Mouse (Mus musculus): Measurements from ENCODE around the gene Pias3.
"Not testable (repeated sequence)": the region's sequence is repeated elsewhere in the genome, so short reads cannot be mapped to it uniquely, and the experiment has no call there.

Gene Pias3

GRCm38 (mm10) chr3:96696198-96696765, at the start of gene Pias3:
Gene Pias3 (plus strand): TSS chr3:96696384.
- peak; percentile 91 to 95 for DNase-seq (ENCODE audit: inconsistent age in 2 of 2, low spot score in 1 of 2)

GRCm38 (mm10) chr3:96647365-96647764, 48.8 kb upstream of the Pias3 start:
- no peak for DNase-seq (ENCODE audit: inconsistent age in 2 of 2, low spot score in 1 of 2)

GRCm38 (mm10) chr3:96660901-96661300, 35.3 kb upstream of the Pias3 start:
- DNase-seq (ENCODE audit: inconsistent age in 2 of 2, low spot score in 1 of 2): no peak

- DNase-seq (ENCODE audit: inconsistent age in 2 of 2, low spot score in 1 of 2): peak in 1 of 2 experiments; percentile 35
Measured at GRCm38 (mm10) chr3:96662731-96663316, 33.4 kb upstream of the Pias3 start.

- peak; percentile 78 to 95 for DNase-seq (ENCODE audit: inconsistent age in 2 of 2, low spot score in 1 of 2)
Measured at GRCm38 (mm10) chr3:96663432-96664239, 32.5 kb upstream of the Pias3 start.

GRCm38 (mm10) chr3:96665732-96666363, 30.3 kb upstream of the Pias3 start:
- DNase-seq (ENCODE audit: inconsistent age in 2 of 2, low spot score in 1 of 2): not testable (repeated sequence)

GRCm38 (mm10) chr3:96666916-96667315, 29.3 kb upstream of the Pias3 start:
- no peak for DNase-seq (ENCODE audit: inconsistent age in 2 of 2, low spot score in 1 of 2)

GRCm38 (mm10) chr3:96667316-96667715, 28.9 kb upstream of the Pias3 start:
- peak; percentile 34 to 80 for DNase-seq (ENCODE audit: inconsistent age in 2 of 2, low spot score in 1 of 2)

- DNase-seq (ENCODE audit: inconsistent age in 2 of 2, low spot score in 1 of 2): no peak
Measured at GRCm38 (mm10) chr3:96668424-96669067, 27.6 kb upstream of the Pias3 start.

GRCm38 (mm10) chr3:96669727-96670468, 26.3 kb upstream of the Pias3 start, which contains the start of gene Ankrd35:
Gene Ankrd35 (plus strand): TSS chr3:96670131.
- peak; percentile 81 to 93 for DNase-seq (ENCODE audit: inconsistent age in 2 of 2, low spot score in 1 of 2)

- no peak for DNase-seq (ENCODE audit: inconsistent age in 2 of 2, low spot score in 1 of 2)
Measured at GRCm38 (mm10) chr3:96671519-96671918, 24.7 kb upstream of the Pias3 start.

GRCm38 (mm10) chr3:96673514-96673913, 22.7 kb upstream of the Pias3 start:
- peak in 1 of 2 experiments; percentile 55 for DNase-seq (ENCODE audit: inconsistent age in 2 of 2, low spot score in 1 of 2)

- DNase-seq (ENCODE audit: inconsistent age in 2 of 2, low spot score in 1 of 2): peak in 1 of 2 experiments; percentile 35
Measured at GRCm38 (mm10) chr3:96674442-96674841, 21.7 kb upstream of the Pias3 start.

GRCm38 (mm10) chr3:96675171-96675570, 21.0 kb upstream of the Pias3 start:
- DNase-seq (ENCODE audit: inconsistent age in 2 of 2, low spot score in 1 of 2): no peak

- no peak for DNase-seq (ENCODE audit: inconsistent age in 2 of 2, low spot score in 1 of 2)
Measured at GRCm38 (mm10) chr3:96675690-96676089, 20.5 kb upstream of the Pias3 start.

- peak in 1 of 2 experiments; percentile 36 for DNase-seq (ENCODE audit: inconsistent age in 2 of 2, low spot score in 1 of 2)
Measured at GRCm38 (mm10) chr3:96678456-96678855, 17.7 kb upstream of the Pias3 start.

GRCm38 (mm10) chr3:96679159-96679674, 17.0 kb upstream of the Pias3 start:
- DNase-seq (ENCODE audit: inconsistent age in 2 of 2, low spot score in 1 of 2): peak; percentile 79 to 91

- DNase-seq (ENCODE audit: inconsistent age in 2 of 2, low spot score in 1 of 2): no peak
Measured at GRCm38 (mm10) chr3:96680269-96680956, 15.8 kb upstream of the Pias3 start.

- no peak for DNase-seq (ENCODE audit: inconsistent age in 2 of 2, low spot score in 1 of 2)
Measured at GRCm38 (mm10) chr3:96683496-96683895, 12.7 kb upstream of the Pias3 start.

Measured in adrenal gland, adult (tissue).